Mouse (Mus musculus): ENCODE results near the gene Rnf220.

The Rnf220 gene

DNA sequence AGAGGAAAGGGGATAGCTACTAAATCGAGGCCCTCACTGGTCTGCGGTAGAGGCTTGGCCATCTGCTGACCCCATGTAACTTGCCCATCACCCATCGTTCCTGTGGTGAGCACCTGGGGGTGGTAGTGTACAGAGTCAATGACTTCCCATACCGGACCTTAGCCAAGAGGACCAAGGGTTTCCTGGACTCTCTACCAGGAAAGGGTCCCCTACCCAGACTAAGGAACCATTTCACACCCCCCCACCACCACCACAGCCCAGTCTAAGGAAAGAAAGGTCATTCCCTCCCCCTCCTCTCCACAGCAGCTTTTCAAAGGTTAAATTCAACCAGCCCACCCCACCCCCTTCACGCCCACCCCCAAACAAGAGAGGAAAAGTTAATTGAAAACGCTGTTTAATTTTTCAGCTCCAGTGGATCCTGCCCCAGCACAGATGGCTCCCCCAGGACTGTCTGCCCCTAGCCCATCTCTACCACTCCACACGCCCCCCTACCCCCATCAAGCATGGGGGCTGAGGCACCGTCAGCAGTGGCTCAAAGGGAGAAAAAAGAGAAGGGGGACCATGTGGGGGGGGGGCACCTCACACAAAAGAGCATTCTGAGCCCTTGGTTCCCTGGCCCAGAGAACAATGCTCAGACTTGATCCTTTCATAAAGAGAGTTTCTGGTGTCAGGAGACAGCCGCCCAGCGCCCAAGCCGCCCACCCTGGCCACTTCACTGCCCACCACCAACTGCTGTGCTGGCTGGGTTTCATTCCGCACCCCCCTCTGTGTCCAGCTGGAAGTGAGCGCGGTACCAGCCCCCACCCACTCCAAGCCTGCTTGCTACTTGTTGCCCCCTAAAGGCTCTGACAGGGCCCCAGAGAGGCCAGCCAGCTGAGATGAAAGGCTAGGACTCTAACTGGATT, 87.5 kb downstream of the Rnf220 start:
- H3K27me3 ChIP-seq (ENCODE audit: insufficient read depth, low read length) = no peaks in the 10 kb centered on the region
- H3K4me1 ChIP-seq (replicated peaks; ENCODE audit: low read depth, low read length) = peaks cover 88% of the 10 kb centered on the region
- no peaks in the 10 kb centered on the region for H3K9me3 ChIP-seq (ENCODE audit: low read length)
- no peaks in the 10 kb centered on the region for H3K36me3 ChIP-seq (ENCODE audit: insufficient read depth, low read length)
- TF ChIP-seq NANOG (IDR thresholded peaks at IDR 0.05; ENCODE audit: borderline replicate concordance, low read length) = no peak
- TF ChIP-seq POU5F1 (IDR thresholded peaks at IDR 0.05; ENCODE audit: borderline replicate concordance, low read length) = no peak
- TF ChIP-seq CTCF (conservative IDR thresholded peaks at IDR 0.05; ENCODE audit: low read length) = no peak
- 0 out of 2 replicates have a peak overlapping the region, but pooled peaks have one; percentile 33 for H3K4me3 ChIP-seq (replicated peaks; ENCODE audit: low read length)

DNA sequence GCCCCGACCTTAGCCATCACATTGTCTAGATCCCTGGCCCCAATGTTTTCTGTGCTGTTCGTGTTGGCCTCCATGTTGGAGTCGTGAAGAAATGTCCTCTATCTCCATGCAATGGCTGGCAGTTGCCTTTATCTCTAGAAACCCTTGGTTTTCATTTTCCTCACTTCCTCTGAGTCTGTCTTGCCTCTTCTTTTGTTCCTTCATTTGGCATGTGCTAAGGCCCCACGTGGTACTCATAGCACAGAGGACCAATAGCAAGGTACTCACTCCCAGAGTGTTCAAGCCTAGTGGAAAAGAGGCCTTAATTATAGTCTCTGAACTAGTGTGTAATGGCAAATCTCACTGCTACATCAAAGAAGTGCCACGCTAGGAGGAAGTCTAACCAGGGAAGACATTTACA, 88.9 kb downstream of the Rnf220 start:
- no peaks in the 10 kb centered on the region for H3K27me3 ChIP-seq (ENCODE audit: insufficient read depth, low read length)
- no peaks in the 10 kb centered on the region for H3K9me3 ChIP-seq (ENCODE audit: low read length)
- H3K4me1 ChIP-seq (replicated peaks; ENCODE audit: low read depth, low read length) = peaks cover 83% of the 10 kb centered on the region
- H3K36me3 ChIP-seq (ENCODE audit: insufficient read depth, low read length) = no peaks in the 10 kb centered on the region
- H3K4me3 ChIP-seq (replicated peaks; ENCODE audit: low read length) = no peak overlapping the region
- TF ChIP-seq CTCF (conservative IDR thresholded peaks at IDR 0.05; ENCODE audit: low read length) = no peak
- TF ChIP-seq POU5F1 (IDR thresholded peaks at IDR 0.05; ENCODE audit: borderline replicate concordance, low read length) = no peak
- no peak for TF ChIP-seq NANOG (IDR thresholded peaks at IDR 0.05; ENCODE audit: borderline replicate concordance, low read length)

DNA sequence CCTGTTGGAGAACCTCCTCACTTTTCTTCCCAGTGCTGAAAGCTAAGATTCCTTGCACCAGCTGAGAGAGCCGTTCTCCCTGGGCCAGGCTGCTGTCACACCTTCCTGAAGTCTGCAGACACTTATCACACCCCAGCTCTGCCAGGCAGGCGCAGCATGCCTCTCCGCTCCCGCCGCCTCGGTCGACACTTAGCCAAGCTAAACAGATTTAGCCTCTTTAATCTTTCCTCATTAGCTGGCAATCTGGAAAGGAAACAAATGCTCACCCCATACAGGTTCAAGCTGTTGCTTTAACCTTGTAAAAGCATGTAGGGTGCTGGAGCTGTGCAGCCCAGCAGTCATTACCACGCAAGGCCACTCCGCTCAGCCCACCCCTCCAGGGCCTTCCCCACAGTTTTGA, 90.9 kb downstream of the Rnf220 start:
- peaks cover 71% of the 10 kb centered on the region for H3K4me1 ChIP-seq (replicated peaks; ENCODE audit: low read depth, low read length)
- H3K36me3 ChIP-seq (ENCODE audit: insufficient read depth, low read length) = no peaks in the 10 kb centered on the region
- H3K9me3 ChIP-seq (ENCODE audit: low read length) = no peaks in the 10 kb centered on the region
- 0 out of 2 replicates have a peak overlapping the region, but pooled peaks have one; percentile 26 for H3K4me3 ChIP-seq (replicated peaks; ENCODE audit: low read length)
- TF ChIP-seq POU5F1 (IDR thresholded peaks at IDR 0.05; ENCODE audit: borderline replicate concordance, low read length) (no peak), NANOG (IDR thresholded peaks at IDR 0.05; ENCODE audit: borderline replicate concordance, low read length) (no peak)
- H3K27me3 ChIP-seq (ENCODE audit: insufficient read depth, low read length) = no peaks in the 10 kb centered on the region

DNA sequence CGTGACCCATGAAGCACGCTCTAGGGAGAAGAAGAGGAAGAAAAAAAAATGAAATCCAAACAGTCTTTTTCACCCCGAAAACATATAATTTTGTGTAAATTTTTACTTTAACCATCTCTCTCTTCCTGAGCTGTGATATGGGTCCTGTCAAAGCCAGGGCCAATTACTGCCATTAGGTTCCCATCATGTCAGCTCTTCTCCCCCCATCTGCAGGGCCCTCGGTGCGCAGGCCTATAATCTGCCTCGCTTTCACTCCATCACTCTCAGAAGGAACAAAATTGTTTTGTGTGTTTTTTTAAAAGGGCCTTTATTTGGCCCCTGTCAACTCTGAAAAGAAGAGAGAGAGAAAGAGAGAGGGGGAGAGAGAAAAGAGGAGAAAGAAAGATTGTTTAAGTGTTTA, 91.6 kb downstream of the Rnf220 start:
- Histone ChIP-seq H3K4me1 (replicated peaks; ENCODE audit: low read depth, low read length) (peaks cover 63% of the 10 kb centered on the region), H3K36me3 (ENCODE audit: insufficient read depth, low read length) (no peaks in the 10 kb centered on the region), H3K27me3 (ENCODE audit: insufficient read depth, low read length) (no peaks in the 10 kb centered on the region), H3K9me3 (ENCODE audit: low read length) (no peaks in the 10 kb centered on the region), H3K4me3 (replicated peaks; ENCODE audit: low read length) (no peak overlapping the region)
- no peak for TF ChIP-seq POU5F1 (IDR thresholded peaks at IDR 0.05; ENCODE audit: borderline replicate concordance, low read length)

DNA sequence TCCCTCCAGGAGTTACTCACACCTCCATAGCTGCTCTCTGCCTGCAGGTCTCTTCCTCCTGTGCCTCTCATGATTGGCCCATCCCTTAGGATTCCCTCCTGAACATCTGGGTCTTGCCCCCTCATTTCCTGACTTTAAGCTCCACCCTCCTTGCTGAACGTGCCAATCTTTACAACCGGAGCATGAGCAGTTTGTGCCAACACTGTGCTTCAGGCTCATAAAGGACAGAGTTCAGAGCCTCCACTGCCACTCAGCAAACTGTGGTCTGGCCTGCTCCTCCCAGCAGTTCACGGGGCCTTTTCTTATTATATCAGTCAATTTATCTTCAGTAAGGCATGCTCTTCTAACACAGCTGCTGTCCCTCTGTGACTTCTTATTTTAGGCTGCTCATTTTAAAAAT, 93.4 kb downstream of the Rnf220 start:
- H3K27me3 ChIP-seq (ENCODE audit: insufficient read depth, low read length) = no peaks in the 10 kb centered on the region
- peaks cover 52% of the 10 kb centered on the region for H3K4me1 ChIP-seq (replicated peaks; ENCODE audit: low read depth, low read length)
- peak overlapping the region; percentile 54 for H3K4me3 ChIP-seq (replicated peaks; ENCODE audit: low read length)
- no peak for TF ChIP-seq NANOG (IDR thresholded peaks at IDR 0.05; ENCODE audit: borderline replicate concordance, low read length)
- no peak for TF ChIP-seq POU5F1 (IDR thresholded peaks at IDR 0.05; ENCODE audit: borderline replicate concordance, low read length)
- no peak for TF ChIP-seq CTCF (conservative IDR thresholded peaks at IDR 0.05; ENCODE audit: low read length)
- peaks cover 4% of the 10 kb centered on the region; the same call in 1 of the 2 replicates for H3K36me3 ChIP-seq (ENCODE audit: insufficient read depth, low read length)
- no peaks in the 10 kb centered on the region for H3K9me3 ChIP-seq (ENCODE audit: low read length)

DNA sequence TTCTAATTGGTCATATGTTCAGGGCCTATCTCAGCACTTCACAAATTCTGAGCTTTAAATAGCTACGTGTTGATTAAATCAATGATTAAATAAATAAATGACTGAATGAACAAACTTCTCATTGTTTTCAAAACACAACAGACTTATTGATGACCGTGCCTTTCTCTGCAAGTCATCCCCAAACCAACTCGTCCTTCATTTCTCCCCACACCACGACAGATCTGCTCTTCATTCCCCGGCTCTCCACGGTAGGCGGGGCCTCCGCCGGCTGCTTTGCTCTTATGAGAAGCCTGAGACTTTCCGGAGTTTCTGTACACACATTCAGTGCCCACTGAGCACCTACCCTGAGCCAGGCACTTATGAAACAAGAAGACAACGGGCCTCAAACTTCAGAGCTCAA, 99.7 kb downstream of the Rnf220 start:
- TF ChIP-seq NANOG (IDR thresholded peaks at IDR 0.05; ENCODE audit: borderline replicate concordance, low read length) (no peak), CTCF (conservative IDR thresholded peaks at IDR 0.05; ENCODE audit: low read length) (no peak), POU5F1 (IDR thresholded peaks at IDR 0.05; ENCODE audit: borderline replicate concordance, low read length) (no peak)
- H3K4me3 ChIP-seq (replicated peaks; ENCODE audit: low read length) = no peak overlapping the region
- peaks cover 45% of the 10 kb centered on the region for H3K4me1 ChIP-seq (replicated peaks; ENCODE audit: low read depth, low read length)
- H3K9me3 ChIP-seq (ENCODE audit: low read length) = no peaks in the 10 kb centered on the region
- H3K27me3 ChIP-seq (ENCODE audit: insufficient read depth, low read length) = no peaks in the 10 kb centered on the region
- H3K36me3 ChIP-seq (ENCODE audit: insufficient read depth, low read length) = peaks cover 4% of the 10 kb centered on the region; the same call in 1 of the 2 replicates

DNA sequence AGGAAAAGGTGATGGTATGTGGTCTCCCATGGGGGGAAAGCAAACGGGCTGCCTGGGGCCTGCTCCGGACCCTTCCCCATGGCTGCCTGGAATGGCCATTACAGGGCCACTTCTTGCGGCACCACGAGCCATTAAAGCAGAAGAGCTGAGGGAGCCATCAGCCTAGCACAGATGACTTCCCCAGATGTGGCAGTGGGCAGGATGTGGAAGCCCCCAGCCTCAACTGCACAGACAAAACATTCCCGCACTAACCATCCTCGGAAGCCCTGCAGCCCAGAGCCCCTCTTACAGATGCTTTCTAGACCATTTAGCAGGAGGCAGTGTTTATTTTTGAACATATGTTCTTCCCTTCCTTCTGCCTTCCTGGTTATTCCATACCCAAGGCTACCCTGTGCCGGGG, 103.8 kb downstream of the Rnf220 start:
- no peaks in the 10 kb centered on the region for H3K27me3 ChIP-seq (ENCODE audit: insufficient read depth, low read length)

DNA sequence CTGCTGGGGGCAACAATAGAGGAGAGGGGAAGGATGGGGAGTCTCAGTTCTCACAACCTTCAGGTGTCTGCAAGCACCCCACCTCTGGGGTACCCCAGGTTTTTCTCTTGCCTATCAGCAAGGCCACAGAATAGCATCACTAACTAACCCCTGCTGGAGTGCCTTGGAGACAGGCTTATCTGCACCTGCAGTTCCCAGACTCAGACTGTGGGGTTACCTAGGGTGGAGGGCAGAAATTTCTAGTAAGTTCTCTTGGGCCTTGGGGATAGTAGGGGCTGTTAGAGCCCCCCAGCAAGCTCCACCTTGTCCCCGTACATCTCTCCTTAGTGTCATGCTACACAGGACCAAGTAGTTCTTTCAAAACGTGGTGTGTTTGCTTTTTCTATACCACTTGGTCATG, 104.5 kb downstream of the Rnf220 start:
- Histone ChIP-seq H3K9me3 (ENCODE audit: low read length) (no peaks in the 10 kb centered on the region), H3K4me1 (replicated peaks; ENCODE audit: low read depth, low read length) (peaks cover 58% of the 10 kb centered on the region), H3K36me3 (ENCODE audit: insufficient read depth, low read length) (no peaks in the 10 kb centered on the region), H3K4me3 (replicated peaks; ENCODE audit: low read length) (0 out of 2 replicates have a peak overlapping the region, but pooled peaks have one; percentile 13), H3K27me3 (ENCODE audit: insufficient read depth, low read length) (no peaks in the 10 kb centered on the region)
- TF ChIP-seq POU5F1 (IDR thresholded peaks at IDR 0.05; ENCODE audit: borderline replicate concordance, low read length) (no peak), CTCF (conservative IDR thresholded peaks at IDR 0.05; ENCODE audit: low read length) (no peak), NANOG (IDR thresholded peaks at IDR 0.05; ENCODE audit: borderline replicate concordance, low read length) (no peak)

More for the DNA sequence above, 103.8 kb downstream of the Rnf220 start:
- TF ChIP-seq POU5F1 (IDR thresholded peaks at IDR 0.05; ENCODE audit: borderline replicate concordance, low read length) (no peak), NANOG (IDR thresholded peaks at IDR 0.05; ENCODE audit: borderline replicate concordance, low read length) (no peak), CTCF (conservative IDR thresholded peaks at IDR 0.05; ENCODE audit: low read length) (no peak)
- Histone ChIP-seq H3K4me3 (replicated peaks; ENCODE audit: low read length) (no peak overlapping the region), H3K9me3 (ENCODE audit: low read length) (no peaks in the 10 kb centered on the region), H3K36me3 (ENCODE audit: insufficient read depth, low read length) (no peaks in the 10 kb centered on the region), H3K4me1 (replicated peaks; ENCODE audit: low read depth, low read length) (peaks cover 65% of the 10 kb centered on the region)
